Mouse (Mus musculus) embryonic facial prominence, embryonic 11.5 days (tissue): Measurements from ENCODE around the gene Cldn34b2. TPM values are rescaled to one million over a fixed set of nuclear protein-coding genes. Genes with fewer than 3 reads are reported as not detected.
A peak's percentile ranks its signal among the peaks of the same experiment; 100 is the strongest.
"Not testable (repeated sequence)": the region's sequence is repeated elsewhere in the genome, so short reads cannot be mapped to it uniquely, and the experiment has no call there.

ENCODE experiments used
- ATAC-seq: fragments of 200-750 bp; cut with Nextera tagmentation; replicated peaks from 2 replicates; pipeline ENCODE4 v1.8.0; 2017; ENCODE audit warnings: low read depth; ENCODE audit not compliant: insufficient number of reproducible peaks, low FRiP score, low TSS enrichment
- DNase-seq: peaks from one replicate; pipeline ENCODE4 v3.0.0-alpha.2; 2015; ENCODE audit warnings: low spot score
- H3K27ac ChIP-seq: fragments of 300-500 bp; sonication (generic); replicated peaks from 2 replicates; pipeline ENCODE4 v1.5.1; 2014; ENCODE audit warnings: mild to moderate bottlenecking, low read depth, low read length, control low read depth
- H3K27me3 ChIP-seq: fragments of 300-500 bp; sonication (generic); 2 replicates; pipeline ENCODE4 v1.6.1; 2014; ENCODE audit warnings: mild to moderate bottlenecking, low read length, moderate library complexity, mixed read lengths; ENCODE audit not compliant: control insufficient read depth, insufficient read depth
- H3K36me3 ChIP-seq: fragments of 300-500 bp; sonication (generic); replicated peaks from 2 replicates; pipeline ENCODE4 v1.6.1; 2014; ENCODE audit warnings: low read depth, mild to moderate bottlenecking, low read length, moderate library complexity, mixed read lengths; ENCODE audit not compliant: control insufficient read depth, insufficient read depth
- H3K4me1 ChIP-seq: fragments of 300-500 bp; sonication (generic); 2 replicates; pipeline ENCODE4 v1.6.1; 2014; ENCODE audit warnings: low read length, mixed read lengths; ENCODE audit not compliant: control insufficient read depth, insufficient read depth
- H3K4me2 ChIP-seq: fragments of 300-500 bp; sonication (generic); 2 replicates; pipeline ENCODE4 v1.6.1; 2014; ENCODE audit warnings: low read depth, mild to moderate bottlenecking, control low read depth, low read length, moderate library complexity
- H3K4me3 ChIP-seq: fragments of 300-500 bp; sonication (generic); 2 replicates; pipeline ENCODE4 v1.5.1; 2014; ENCODE audit warnings: low read depth, low read length, control low read depth
- H3K9ac ChIP-seq: fragments of 300-500 bp; sonication (generic); replicated peaks from 2 replicates; pipeline ENCODE4 v1.6.1; 2014; ENCODE audit warnings: mild to moderate bottlenecking, control low read depth, low read length
- H3K9me3 ChIP-seq: fragments of 300-500 bp; sonication (generic); replicated peaks from 2 replicates; pipeline ENCODE4 v1.6.1; 2016; ENCODE audit warnings: mild to moderate bottlenecking, low read length, inconsistent platforms, mixed read lengths; ENCODE audit not compliant: control insufficient read depth
- WGBS: fragments of 180-500 bp; shearing (Covaris S2); extraction: QIAGEN DNeasy Blood & Tissue Kit; methylation state at CpG from one replicate; pipeline ENCODE4 v1.1.7; 2014; 5-methylcytosine and 5-hydroxymethylcytosine counted together
- polyA plus RNA-seq: library from polyadenylated mRNA; unstranded; fragments of >200 nt; fragmentation: Nextera tagmentation; extraction: Ambion mirVana; gene quantifications from 2 replicates; pipeline ENCODE4 v1.2.1, GENCODE M21; 2014

The Cldn34b2 gene
- polyA plus RNA-seq, 1 experiment from 2014 or later, result not detected

- H3K4me1 ChIP-seq, result no peaks in the 10 kb centered on the region
- H3K36me3 ChIP-seq, result no peaks in the 10 kb centered on the region
- no peak for DNase-seq
- no peaks in the 10 kb centered on the region for H3K9me3 ChIP-seq
- no peak overlapping the region for H3K9ac ChIP-seq
- H3K4me2 ChIP-seq, result no peak overlapping the region
- no peak overlapping the region for H3K4me3 ChIP-seq
- no peaks in the 10 kb centered on the region for H3K27me3 ChIP-seq
- H3K27ac ChIP-seq, result no peak overlapping the region
- no peak for ATAC-seq
- WGBS, result 69% methylated on average over 2 of the region's 2 CpGs
These were observed 38.1 kb upstream of the Cldn34b2 start for GRCm38 (mm10) chrX:155166313-155166712.

- no peak overlapping the region for H3K4me3 ChIP-seq
- DNase-seq (no peak), ATAC-seq (no peak)
- no peaks in the 10 kb centered on the region for H3K4me1 ChIP-seq
- H3K27me3 ChIP-seq, result no peaks in the 10 kb centered on the region
- no peak overlapping the region for H3K9ac ChIP-seq
- H3K4me2 ChIP-seq, result no peak overlapping the region
- H3K36me3 ChIP-seq, result no peaks in the 10 kb centered on the region
- H3K9me3 ChIP-seq, result no peaks in the 10 kb centered on the region
- 71% methylated on average over 1 of the region's 1 CpGs for WGBS
- no peak overlapping the region for H3K27ac ChIP-seq
These were observed 35.3 kb upstream of the Cldn34b2 start for GRCm38 (mm10) chrX:155163553-155163952.

- DNase-seq (no peak), ATAC-seq (no peak)
- Histone ChIP-seq H3K4me2 (no peak overlapping the region), H3K4me3 (no peak overlapping the region), H3K4me1 (no peaks in the 10 kb centered on the region), H3K9ac (no peak overlapping the region), H3K27ac (no peak overlapping the region), H3K9me3 (no peaks in the 10 kb centered on the region), H3K27me3 (no peaks in the 10 kb centered on the region), H3K36me3 (no peaks in the 10 kb centered on the region)
- WGBS, result 88% methylated on average over 1 of the region's 1 CpGs
These were observed 23.7 kb upstream of the Cldn34b2 start for GRCm38 (mm10) chrX:155151868-155152267.

- no peak overlapping the region for H3K9ac ChIP-seq
- H3K4me1 ChIP-seq, result no peaks in the 10 kb centered on the region
- no peaks in the 10 kb centered on the region for H3K27me3 ChIP-seq
- H3K4me2 ChIP-seq, result no peak overlapping the region
- DNase-seq (peak; percentile 54), ATAC-seq (no peak)
- no peaks in the 10 kb centered on the region for H3K9me3 ChIP-seq
- no peaks in the 10 kb centered on the region for H3K36me3 ChIP-seq
- 34% methylated on average over 3 of the region's 3 CpGs for WGBS
- no peak overlapping the region for H3K27ac ChIP-seq
- H3K4me3 ChIP-seq, result no peak overlapping the region
These were observed 16.5 kb upstream of the Cldn34b2 start for GRCm38 (mm10) chrX:155144718-155145117.

- DNase-seq (peak; percentile 8), ATAC-seq (no peak)
- no peaks in the 10 kb centered on the region for H3K36me3 ChIP-seq
- no peaks in the 10 kb centered on the region for H3K4me1 ChIP-seq
- no peak overlapping the region for H3K4me2 ChIP-seq
- H3K9ac ChIP-seq, result no peak overlapping the region
- H3K27me3 ChIP-seq, result no peaks in the 10 kb centered on the region
- no peak overlapping the region for H3K27ac ChIP-seq
- no peak overlapping the region for H3K4me3 ChIP-seq
- H3K9me3 ChIP-seq, result no peaks in the 10 kb centered on the region
These were observed 30.2 kb downstream of the Cldn34b2 start for GRCm38 (mm10) chrX:155098024-155098423.

GRCm38 (mm10) chrX:155093566-155093965 lies 34.6 kb downstream of the Cldn34b2 start, which contains the start of gene Magea2:
TSS of gene Magea2 (minus strand) at chrX:155093666.
- WGBS, result 86% methylated on average over 3 of the region's 4 CpGs
- not testable (repeated sequence) for H3K27ac ChIP-seq, H3K4me2 ChIP-seq, H3K9me3 ChIP-seq, H3K4me1 ChIP-seq, DNase-seq, H3K27me3 ChIP-seq, H3K36me3 ChIP-seq, ATAC-seq, H3K9ac ChIP-seq, H3K4me3 ChIP-seq

- H3K4me3 ChIP-seq, ATAC-seq, H3K4me2 ChIP-seq, H3K36me3 ChIP-seq, H3K27me3 ChIP-seq, DNase-seq, H3K4me1 ChIP-seq, H3K9ac ChIP-seq, H3K9me3 ChIP-seq, H3K27ac ChIP-seq: not testable (repeated sequence)
- 100% methylated on average over 1 of the region's 2 CpGs for WGBS
These were observed 38.5 kb downstream of the Cldn34b2 start, which contains the start of gene Magea1 for GRCm38 (mm10) chrX:155089693-155090092. TSS of gene Magea1 (minus strand) at chrX:155089793.
